Mouse (Mus musculus) mesoderm, embryonic 11.5 days (tissue): ENCODE results near the gene Tas2r137.

Source experiments
- DNase-seq: peaks from one replicate; pipeline ENCODE4 v3.0.0-alpha.2; 2012; ENCODE audit warnings: low read depth, low spot score

Gene Tas2r137

DNA sequence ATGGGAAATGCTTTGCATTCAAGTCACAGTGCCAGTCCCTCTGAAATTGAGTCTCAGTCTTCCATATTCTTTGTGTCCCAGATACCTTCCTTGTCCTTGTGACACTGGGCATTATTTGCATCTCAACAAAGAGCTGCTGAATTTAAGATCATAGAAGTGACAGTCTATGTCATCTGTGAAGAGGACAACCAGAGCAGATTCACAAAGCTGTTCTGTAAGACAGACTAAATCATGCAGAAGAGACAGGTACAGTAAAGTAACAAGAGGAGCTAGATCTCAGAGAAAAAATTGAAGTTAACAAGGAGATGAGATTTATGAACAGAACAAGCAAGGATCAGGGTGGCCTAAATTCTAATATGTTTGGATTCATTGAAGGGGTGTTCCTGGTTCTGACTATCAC is at the start of gene Tas2r137:
Gene Tas2r137, plus strand, starts transcription at position 301 of the 400 bp plus-strand sequence.
- no peak for DNase-seq

DNA sequence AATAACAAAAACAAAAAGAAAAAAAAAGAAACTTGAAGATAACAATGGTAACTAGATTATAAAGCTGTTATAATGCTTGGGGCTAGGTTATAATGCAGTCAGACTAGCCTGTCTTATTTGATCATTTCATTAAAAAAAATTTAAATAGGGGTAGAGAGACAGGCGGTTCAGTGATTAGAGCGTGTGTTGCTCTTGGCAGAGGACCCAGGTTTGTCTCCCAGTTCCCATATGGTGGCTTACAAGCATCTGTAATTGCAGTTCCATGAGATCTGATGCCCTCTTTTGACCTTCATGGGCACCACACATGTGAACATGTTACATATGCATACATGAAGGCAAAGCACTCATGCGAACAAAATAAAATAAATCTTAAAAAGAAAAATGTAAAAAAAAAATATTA is 49.8 kb upstream of the Tas2r137 start:
- no peak for DNase-seq

DNA sequence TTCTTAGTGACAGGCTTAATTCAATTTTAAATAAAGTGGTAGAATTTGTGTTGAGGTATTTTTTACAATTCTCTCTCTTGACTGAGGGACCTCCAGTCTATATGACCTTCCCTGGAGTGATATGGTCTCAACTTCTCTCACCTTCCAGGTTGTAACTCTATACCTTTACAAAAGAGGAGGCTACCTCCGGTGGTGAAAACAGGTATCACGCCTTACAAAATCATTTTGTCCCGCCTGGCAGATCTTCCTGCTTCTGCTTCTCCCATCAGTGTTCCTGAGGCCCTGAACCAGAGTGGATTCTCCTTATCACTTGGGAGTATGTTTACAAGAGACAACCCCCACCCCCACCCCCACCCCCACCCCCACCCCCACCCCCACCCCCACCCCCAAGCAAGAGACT is 49.3 kb upstream of the Tas2r137 start:
- no peak for DNase-seq

- no peak for DNase-seq
These were observed 47.6 kb upstream of the Tas2r137 start for GRCm38 (mm10) chr6:40443281-40443928.

DNA sequence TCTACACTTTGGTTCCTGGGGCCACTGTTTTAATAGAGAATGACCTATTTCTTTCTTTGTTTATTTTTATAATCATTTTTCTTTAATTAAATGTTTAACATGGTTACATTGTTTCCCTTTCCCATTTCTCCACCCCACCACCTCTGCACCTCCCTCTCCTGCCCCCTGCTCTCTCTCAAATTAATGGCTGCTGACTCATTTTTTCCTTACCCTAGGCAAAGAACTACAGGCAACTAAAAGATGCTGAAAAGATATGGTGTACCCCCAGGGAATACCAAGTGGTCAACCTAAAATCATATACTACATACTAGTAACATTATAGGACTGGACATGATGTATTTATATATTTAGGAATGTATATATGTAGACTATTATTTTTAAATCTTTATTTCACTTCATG is 42.4 kb upstream of the Tas2r137 start:
- no peak for DNase-seq

DNA sequence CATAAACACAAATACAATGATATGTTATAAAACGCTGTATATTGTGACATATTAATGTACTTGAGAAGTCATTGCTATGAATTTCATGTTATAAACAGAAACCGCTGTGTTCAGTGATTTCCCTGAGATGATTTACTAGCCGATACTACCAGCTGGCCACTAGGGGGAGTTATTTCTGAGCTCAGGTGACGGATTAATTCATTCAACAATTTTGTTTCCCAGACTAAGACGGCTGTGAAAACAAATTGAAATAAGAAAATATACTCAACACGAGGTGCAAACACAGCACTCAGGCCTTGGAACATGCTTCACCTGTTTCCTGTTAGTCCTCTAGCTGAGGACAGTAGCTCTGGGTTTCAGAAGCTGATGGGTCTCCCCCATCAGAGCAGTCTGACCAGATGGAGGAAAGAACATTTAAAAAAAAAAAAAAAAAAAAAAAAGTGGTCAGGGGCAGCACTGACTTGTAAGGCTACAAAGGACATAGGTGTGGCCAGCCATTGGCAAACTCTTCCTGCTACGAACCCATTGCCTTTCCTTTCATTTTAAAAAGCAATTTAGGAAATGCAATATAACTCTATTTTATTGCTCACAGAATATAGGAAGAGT is 36.5 kb upstream of the Tas2r137 start:
- DNase-seq, result no peak

DNA sequence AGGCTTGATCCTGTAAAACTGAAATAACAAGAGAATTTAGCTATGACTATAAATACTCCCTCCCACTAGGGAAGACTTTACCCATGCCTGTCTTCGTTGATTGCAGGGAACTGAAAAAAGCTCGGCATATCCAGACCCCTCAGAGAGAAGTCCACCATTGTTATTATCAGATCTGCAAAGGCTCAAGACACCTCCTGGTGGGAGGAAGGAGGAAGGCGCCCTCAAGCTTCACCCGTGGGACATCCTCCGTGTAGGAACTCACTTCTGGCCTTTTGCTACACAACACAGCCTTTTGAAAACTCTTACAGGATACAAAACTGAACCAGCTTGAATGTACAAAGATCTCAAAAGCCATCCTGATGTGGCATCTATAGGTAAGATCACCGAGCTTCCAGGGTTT is 25.3 kb upstream of the Tas2r137 start:
- no peak for DNase-seq

DNA sequence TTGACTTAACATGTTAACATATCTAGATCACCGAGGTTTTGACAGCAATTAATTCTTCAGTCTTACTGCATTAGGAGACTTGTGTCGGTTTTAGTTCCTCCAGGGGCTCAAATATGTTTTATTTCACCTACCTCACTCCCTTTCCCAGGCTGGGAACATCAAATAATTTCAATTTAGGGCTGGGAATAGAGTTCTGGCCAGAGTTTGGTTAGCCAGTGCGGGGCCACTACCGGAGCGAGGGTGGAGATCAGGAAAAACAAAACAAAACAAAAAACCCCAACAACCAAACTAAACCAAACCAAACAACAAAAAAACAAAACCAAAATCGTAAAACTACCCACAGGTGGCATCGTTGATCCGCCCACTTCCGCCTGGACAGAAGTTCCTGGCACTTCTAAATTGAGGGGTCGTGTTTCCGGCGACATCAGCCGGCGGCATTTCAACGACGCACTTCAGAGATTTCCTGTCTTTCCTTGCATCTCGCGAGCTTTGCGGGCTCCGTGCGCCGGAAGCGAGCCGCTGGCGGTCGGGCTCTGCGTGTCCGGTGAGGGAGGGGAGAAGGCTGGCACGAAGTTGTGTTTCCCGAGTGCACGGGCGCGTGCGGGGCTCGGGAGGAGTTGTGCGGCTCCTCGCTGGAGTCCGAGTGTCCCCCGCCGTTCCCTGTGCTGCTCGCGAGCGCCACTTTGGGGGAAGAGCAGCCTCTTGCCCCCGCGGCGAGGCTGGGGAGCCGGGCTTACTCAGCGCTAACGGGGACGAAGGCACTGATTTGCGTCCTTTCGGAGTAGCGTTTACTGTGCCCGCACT is 19.9 kb upstream of the Tas2r137 start, which contains the start of gene Ssbp1:
Gene Ssbp1, plus strand, starts transcription at position 437 of the 804 bp plus-strand sequence.
- DNase-seq, result peak; percentile 97

DNA sequence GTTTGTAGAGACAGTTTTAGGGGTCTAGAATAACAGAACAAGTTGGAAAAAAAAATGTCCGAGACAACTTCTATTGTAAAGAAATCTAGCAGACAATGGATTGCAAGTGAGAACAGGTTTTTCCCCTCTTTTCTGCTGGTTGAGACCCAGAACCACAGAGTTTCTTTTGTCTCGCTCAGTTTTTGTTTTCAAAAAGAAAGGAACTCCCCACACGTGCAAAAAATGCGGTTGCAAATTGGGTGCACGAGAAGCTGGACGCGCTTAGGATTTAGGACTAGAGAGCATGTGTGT is 19.4 kb upstream of the Tas2r137 start:
- no peak for DNase-seq

DNA sequence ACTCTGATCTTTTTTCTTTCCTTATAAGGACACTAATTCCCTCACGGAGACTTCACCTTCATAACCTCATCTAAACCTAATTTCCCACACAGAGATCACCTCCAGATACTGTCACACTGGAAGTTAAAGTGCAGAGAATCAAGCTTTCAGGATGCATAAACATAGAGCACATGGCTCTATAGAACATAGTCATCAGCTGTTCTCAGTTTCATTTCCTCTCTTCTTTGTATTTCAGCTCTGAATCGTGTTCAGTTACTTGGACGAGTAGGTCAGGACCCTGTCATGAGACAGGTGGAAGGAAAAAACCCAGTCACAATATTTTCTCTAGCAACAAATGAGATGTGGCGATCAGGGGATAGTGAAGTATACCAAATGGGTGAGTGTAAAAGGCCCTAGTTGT is 14.9 kb upstream of the Tas2r137 start:
- no peak for DNase-seq

DNA sequence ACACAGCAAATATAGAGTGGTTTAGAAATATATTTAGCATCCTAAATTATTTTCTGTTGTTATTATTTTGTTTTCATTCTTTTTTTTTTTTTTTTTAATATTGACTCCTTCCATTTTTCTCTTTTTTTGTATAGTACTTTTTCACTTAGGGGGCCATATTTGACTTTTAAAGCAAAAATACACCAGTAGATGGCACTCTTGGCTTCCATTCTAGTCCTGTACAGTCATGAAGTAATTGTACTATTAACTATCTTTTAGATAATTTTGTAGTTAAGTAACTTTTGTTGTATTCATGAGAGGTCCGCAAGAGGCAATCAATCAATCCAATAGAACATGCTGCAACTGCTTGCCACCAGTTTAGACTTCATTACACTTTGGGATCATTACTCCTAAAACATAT is 11.3 kb upstream of the Tas2r137 start:
- peak; percentile 8 for DNase-seq

- no peak for DNase-seq
These were observed 8.7 kb upstream of the Tas2r137 start for GRCm38 (mm10) chr6:40482318-40482717.

- DNase-seq, result no peak
These were observed 2.2 kb downstream of the Tas2r137 start, which contains the start of gene Tas2r108 for GRCm38 (mm10) chr6:40493229-40493628. Tas2r108 (plus strand) TSS chr6:40493529.

DNA sequence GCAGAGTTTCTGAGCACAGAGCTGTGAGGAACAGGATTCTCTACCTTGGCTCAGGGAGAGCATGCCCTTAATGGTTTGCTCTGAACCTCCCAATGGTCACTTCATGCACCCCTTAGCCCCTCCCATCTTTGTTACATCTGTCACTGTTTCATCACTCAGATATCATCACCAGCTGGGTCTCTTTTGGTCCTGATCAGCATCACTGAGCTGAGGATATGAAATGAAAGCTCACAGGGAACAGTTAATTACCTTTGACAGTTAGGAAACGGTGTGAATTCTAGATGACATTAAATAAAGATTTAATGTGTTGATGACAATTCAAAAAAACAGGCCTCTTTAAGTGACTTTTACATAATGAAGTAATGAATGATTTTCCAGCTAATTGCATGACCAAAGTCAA is 28.4 kb downstream of the Tas2r137 start, which contains the start of gene Prss37:
Gene Prss37, minus strand, starts transcription at position 101 of the 400 bp plus-strand sequence.
- no peak for DNase-seq
